Mouse (Mus musculus) urinary bladder, postnatal 25 days (tissue): ENCODE data around the gene Rbx1.
"Not testable (repeated sequence)": the region's sequence is repeated elsewhere in the genome, so short reads cannot be mapped to it uniquely, and the experiment has no call there.

Experiments
- DNase-seq: peaks from one replicate; pipeline ENCODE4 v3.0.0; 2022; ENCODE audit warnings: low spot score

Rbx1 gene

GRCm38 (mm10) chr15:81465901-81466737, at the start of gene Rbx1:
Gene Rbx1 (plus strand): TSS chr15:81466296.
- DNase-seq, result peak; percentile 98

GRCm38 (mm10) chr15:81416763-81417310, 49.3 kb upstream of the Rbx1 start:
- peak; percentile 33 for DNase-seq

- no peak for DNase-seq
Measured at GRCm38 (mm10) chr15:81418065-81418464, 48.0 kb upstream of the Rbx1 start.

GRCm38 (mm10) chr15:81421454-81421853, 44.6 kb upstream of the Rbx1 start:
- no peak for DNase-seq

GRCm38 (mm10) chr15:81422156-81422681, 43.9 kb upstream of the Rbx1 start:
- no peak for DNase-seq

GRCm38 (mm10) chr15:81425311-81425710, 40.8 kb upstream of the Rbx1 start:
- no peak for DNase-seq

- no peak for DNase-seq
Measured at GRCm38 (mm10) chr15:81427947-81428346, 38.1 kb upstream of the Rbx1 start.

GRCm38 (mm10) chr15:81431195-81431594, 34.9 kb upstream of the Rbx1 start:
- no peak for DNase-seq

GRCm38 (mm10) chr15:81438345-81438744, 27.8 kb upstream of the Rbx1 start:
- DNase-seq, result no peak

GRCm38 (mm10) chr15:81439236-81439635, 26.9 kb upstream of the Rbx1 start:
- DNase-seq, result no peak

GRCm38 (mm10) chr15:81448463-81448862, 17.6 kb upstream of the Rbx1 start:
- DNase-seq, result peak; percentile 52

GRCm38 (mm10) chr15:81461523-81461922, 4.6 kb upstream of the Rbx1 start:
- DNase-seq, result no peak

GRCm38 (mm10) chr15:81465016-81465660, 958 bp upstream of the Rbx1 start:
- DNase-seq, result no peak

- no peak for DNase-seq
Measured at GRCm38 (mm10) chr15:81466738-81467113, 630 bp downstream of the Rbx1 start.

GRCm38 (mm10) chr15:81470735-81471134, 4.6 kb downstream of the Rbx1 start:
- DNase-seq, result no peak

- no peak for DNase-seq
Measured at GRCm38 (mm10) chr15:81472256-81472655, 6.2 kb downstream of the Rbx1 start.

GRCm38 (mm10) chr15:81475654-81476053, 9.6 kb downstream of the Rbx1 start:
- peak; percentile 20 for DNase-seq

GRCm38 (mm10) chr15:81476597-81476996, 10.5 kb downstream of the Rbx1 start:
- DNase-seq, result no peak

- DNase-seq, result no peak
Measured at GRCm38 (mm10) chr15:81479446-81480213, 13.5 kb downstream of the Rbx1 start.

GRCm38 (mm10) chr15:81480284-81480683, 14.2 kb downstream of the Rbx1 start:
- DNase-seq, result not testable (repeated sequence)

GRCm38 (mm10) chr15:81480977-81481379, 14.9 kb downstream of the Rbx1 start:
- peak; percentile 29 for DNase-seq

- no peak for DNase-seq
Measured at GRCm38 (mm10) chr15:81482966-81483365, 16.9 kb downstream of the Rbx1 start.
